Mouse (Mus musculus) large intestine, adult 2 months (tissue): ENCODE measurements around the gene Cdh22. TPM values are rescaled to one million over a fixed set of nuclear protein-coding genes. Genes with fewer than 3 reads are reported as not detected.

Experiments
- DNase-seq: peaks from one replicate; pipeline ENCODE4 v3.0.0-alpha.2; 2012; ENCODE audit warnings: low read depth, low spot score
- WGBS: fragments of 180-500 bp; shearing (Covaris S2); methylation state at CpG from one replicate; pipeline ENCODE4 v1.1.7; 2018; 5-methylcytosine and 5-hydroxymethylcytosine counted together
- polyA plus RNA-seq: library from polyadenylated mRNA; depleted of rRNA; stranded (reverse); fragments of >200 nt; gene quantifications from 2 replicates; pipeline ENCODE4 v1.2.3, GENCODE M21; 2012; rRNA removed

Cdh22 gene
- 0.11 and 0.12 TPM in 2 replicates for polyA plus RNA-seq

DNA sequence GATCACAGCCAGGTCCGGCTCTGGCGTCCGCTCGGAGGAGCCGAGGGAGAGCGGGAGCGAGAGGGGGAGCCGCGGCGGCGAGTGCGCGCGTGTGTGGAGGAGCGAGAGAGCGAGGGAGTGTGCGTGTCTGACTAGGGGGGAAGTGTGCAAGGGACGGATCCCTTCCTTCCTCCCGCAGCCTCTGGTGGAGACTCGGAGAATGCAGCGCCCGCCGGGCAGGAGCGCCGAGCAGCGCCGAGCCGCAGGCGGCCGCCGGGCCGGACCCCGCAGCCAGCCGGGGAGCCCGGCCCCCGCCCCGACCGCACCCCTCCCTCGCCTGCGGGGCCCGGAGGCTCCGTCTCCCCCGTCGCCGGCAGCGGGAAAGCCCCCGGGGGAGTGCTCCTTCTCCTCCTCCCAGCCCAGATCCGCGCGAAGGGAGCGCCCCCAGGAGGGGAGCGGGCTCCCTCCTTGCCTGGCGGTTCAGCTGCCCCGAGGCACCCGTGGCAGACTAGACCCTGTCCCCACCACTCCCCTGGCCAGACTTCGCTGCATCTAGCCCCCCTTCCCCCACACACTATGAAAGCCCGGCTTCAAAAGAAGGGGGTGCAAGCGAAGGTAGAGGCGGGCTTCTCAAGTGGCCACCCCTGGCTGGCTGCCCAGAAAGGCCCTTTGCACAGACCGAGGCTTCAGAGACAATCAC is at the start of gene Cdh22:
Gene Cdh22 (minus strand): TSS at position 241 of the 679 bp plus-strand sequence.
- no peak for DNase-seq
- WGBS: under 1% methylated on average over 59 of the region's 60 CpGs

DNA sequence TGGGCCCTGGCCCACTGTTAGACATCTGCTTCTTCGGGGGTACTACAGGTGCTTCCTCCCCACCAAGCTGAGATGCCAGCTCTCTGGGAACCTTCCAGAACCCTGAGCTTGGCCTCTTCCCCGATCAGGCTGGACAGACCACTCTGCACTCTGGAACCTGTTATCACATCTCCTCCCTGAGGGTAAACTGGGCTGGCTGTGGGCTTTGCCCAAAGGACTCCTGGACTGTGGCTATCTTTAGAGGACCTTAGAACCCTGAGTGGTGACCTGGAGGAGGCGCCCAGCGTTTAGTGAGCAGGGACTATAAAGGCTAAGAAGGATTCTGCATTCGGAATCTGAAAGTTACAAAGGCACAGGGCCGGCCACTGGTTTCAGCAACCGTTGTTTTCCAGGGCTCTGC is 49.7 kb upstream of the Cdh22 start:
- 86% methylated on average over 7 of the region's 7 CpGs for WGBS

DNA sequence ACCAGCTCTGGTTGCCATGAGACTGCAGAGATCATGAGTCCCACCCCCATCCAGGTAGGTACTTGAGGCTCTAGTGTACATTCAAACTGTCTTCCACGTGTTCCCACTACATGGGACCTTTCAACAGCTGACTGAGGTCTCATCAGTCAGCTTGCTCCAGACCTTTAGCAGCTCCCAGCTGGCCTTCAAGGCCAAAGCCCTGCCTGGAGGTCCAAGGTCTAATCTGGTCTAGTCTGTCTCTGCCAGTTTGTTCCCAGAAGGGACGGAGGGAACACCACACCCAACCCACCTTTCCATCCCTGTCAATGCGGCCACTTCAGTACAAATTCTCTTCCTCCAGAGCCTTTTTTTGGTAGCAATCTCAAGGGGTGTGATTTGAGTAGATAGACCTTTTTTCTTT is 49.0 kb upstream of the Cdh22 start:
- 76% methylated on average over 3 of the region's 3 CpGs for WGBS
- DNase-seq: no peak

More for the DNA sequence above, 49.7 kb upstream of the Cdh22 start:
- no peak for DNase-seq

DNA sequence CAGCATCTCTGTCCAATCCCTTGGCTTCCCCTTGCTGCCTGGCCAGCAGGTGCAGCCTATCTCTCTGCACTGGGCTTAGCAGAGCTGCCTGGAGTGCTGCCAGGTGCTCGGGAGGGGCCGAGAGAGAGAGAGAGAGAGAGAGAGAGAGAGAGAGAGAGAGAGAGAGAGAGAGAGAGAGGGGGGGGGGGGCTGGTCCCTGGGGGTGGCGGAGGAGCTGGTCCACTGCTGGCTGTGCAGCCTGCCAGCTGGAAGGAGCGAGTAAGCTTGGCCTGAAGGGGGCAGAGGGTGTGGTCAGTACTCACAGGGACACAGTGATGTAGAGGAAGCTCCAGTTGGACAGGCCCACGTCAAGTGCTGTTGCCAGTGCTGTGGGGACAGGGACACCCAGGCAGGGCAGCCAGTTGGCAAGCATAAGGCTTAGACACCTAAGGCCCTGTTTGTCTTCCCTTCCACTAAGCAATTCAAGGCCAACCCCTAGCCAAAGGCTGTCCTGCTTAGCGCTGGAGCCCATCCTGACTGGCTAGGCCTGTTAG is 47.2 kb upstream of the Cdh22 start:
- no peak for DNase-seq

DNA sequence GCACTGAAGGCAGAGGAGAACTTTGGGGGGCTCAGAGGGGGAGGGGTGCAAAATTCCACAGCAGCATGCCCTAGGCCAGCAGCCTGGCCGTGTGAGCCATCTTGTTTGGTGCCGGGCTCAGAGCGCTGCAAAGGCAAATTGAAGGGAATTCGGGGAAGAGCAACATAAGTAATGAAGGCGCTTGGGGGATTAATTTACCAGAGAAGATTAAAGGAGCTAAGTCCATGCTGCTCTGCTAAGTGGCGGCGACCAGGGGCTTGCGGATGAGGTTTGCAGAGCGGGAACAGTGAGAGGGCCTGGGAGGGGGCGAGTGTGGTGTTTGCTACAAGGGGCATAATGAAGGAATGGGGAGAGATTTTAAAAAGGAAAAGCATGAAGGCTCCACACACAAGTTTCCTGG is 44.7 kb upstream of the Cdh22 start:
- DNase-seq: no peak
- WGBS: 86% methylated on average over 10 of the region's 10 CpGs

More for the DNA sequence above, 47.2 kb upstream of the Cdh22 start:
- 33% methylated on average over 6 of the region's 6 CpGs for WGBS

DNA sequence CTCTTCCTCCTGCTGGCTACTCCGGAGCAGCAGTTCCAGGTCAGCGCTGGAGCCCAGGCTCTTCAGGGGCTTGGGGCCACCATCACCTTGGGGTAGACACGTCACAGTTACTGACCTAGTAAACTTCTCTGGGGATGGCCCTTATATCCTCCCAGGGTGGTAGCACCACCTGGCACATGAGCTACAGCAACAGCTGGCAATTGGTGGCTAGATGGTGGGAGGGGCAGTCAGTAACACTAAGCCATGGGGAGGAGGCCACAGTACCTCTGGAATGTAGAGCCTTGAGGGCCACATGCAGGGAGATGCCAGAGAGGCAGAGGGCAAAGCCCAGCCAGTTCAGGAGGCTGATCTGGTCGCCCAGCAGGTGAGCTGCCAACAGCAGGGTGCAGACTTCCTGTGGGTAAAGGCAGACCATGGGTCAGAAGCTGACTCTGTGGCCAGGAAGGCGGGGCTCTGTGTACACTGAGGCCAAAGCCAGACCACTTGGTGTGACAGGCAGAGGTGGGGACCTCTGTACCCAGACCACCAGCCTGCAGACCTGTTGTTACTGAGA is 42.6 kb upstream of the Cdh22 start:
- no peak for DNase-seq
- WGBS: 80% methylated on average over 5 of the region's 5 CpGs

DNA sequence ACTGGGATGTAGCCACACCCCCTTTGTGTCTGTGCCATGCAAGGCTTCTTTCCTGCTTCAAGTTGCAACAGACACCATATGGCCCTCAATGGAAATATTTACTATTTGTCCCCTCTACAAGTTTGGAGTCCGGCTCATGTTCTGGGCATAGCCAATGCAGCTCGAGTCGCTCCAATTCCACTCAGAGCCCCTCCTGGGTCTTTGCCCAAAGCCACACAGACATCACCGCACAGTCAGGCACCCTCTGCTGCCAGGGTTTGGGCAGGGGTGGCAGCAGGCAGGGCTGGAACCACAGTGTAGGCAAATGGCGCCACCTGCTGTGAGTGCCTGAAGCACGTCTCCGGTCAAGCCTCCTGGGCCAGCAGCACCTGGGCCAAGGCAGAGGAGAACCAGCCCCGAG is 41.2 kb upstream of the Cdh22 start:
- 28% methylated on average over 8 of the region's 8 CpGs for WGBS
- DNase-seq: no peak

DNA sequence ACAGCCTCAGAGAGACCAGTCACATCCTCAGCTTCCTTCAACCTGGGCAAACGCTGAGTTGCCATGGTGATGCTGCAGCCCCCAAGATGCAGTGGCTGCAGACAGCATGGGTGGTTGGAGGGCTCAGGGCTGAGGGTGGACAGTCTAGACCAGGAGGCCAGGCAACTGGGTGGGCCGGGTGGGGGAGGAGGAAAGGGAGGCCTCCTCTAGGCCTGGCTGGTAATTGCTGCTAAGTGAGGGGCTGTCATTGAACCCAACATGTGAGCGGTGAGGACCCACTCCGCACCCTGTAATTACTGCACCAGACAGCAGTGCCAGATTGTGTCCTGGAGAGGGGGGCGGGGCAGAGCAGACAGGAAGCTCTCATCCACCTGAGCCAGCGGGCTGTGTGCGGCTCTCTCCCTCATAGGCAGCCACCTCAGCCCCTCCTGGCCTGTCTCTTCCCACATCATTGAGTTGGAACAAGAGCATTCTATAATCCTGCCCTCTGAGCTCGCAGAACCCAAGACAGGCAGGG is 40.5 kb upstream of the Cdh22 start:
- 42% methylated on average over 8 of the region's 8 CpGs for WGBS
- no peak for DNase-seq

DNA sequence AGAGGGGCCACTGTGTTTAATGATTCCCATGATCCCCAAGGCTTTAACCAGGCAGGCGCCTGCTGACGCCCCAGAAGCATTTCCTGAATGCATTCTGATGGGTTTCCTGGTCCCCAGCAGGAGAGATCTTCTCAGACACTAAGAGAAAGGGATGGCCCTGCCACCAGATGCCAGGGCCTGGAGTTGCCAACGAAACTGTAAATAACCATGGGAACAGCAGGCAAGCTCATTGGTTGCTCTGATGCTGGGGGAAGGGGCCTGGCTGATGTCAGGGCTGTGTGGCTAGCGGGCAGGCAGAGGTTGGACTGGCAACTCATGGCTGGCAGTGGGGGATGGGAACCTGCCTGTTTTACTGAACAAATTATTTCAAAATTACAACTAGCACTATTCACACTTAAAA is 38.9 kb upstream of the Cdh22 start:
- DNase-seq: no peak
- 43% methylated on average over 4 of the region's 4 CpGs for WGBS

DNA sequence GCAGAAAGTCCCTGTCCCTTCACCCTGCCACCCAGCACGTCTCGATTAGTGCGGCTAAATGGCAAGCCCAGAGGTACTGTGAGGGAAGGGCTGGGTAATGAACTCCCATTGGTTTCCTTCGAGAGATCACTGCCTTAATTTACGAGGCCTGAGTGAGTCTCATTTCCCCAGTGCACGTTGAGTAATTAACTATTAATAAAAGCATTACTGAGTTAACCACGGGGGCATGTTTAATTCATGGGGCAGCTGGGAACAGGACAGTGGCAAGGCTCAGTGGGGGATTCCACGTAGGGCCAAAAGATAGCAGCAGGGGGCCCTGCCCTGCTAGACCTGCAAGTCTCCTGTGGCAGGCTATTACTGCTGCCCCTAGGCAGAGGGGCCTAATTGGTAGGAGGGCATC is 36.7 kb upstream of the Cdh22 start:
- DNase-seq: no peak
- 24% methylated on average over 8 of the region's 8 CpGs for WGBS

DNA sequence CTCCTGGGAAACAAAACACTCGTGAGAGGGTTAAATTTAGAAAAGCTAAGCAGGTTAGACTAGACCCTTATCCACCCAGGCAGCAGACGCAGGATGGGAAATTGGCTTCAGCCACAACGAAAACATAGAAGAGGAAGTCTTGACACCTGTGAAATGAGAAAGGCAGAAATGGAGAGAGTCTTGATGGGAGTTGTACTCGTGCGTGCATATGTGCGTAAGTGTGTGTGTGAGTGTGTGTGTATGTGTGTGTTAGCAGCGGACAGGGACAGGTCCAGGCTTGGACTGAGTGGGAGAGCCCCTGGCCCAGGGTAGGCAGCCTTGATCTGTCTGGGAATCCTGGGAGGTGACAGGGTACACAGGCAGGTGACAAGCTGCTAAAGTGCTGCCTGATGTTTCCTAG is 36.2 kb upstream of the Cdh22 start:
- WGBS: 43% methylated on average over 7 of the region's 7 CpGs
- no peak for DNase-seq

DNA sequence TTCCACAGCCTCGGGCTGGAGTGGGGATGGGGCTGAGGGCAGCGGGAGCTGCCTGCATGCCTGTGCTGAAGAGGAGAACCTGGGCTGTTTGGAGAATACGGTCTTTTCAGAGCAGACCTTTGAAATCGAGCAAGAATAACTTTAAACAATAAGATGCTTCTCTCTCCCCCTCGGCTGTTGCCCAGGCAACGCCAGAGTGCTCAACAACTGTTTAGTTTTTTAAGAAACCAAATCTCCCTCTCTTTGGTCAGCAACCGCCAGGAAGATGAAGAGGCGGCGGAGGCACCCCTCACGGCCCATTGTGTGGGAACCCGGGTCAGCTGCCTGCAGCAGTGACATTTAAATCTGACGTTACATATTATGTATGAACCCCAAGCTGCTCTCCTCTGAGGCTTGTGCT is 32.1 kb upstream of the Cdh22 start:
- DNase-seq: no peak
- WGBS: 27% methylated on average over 12 of the region's 12 CpGs

DNA sequence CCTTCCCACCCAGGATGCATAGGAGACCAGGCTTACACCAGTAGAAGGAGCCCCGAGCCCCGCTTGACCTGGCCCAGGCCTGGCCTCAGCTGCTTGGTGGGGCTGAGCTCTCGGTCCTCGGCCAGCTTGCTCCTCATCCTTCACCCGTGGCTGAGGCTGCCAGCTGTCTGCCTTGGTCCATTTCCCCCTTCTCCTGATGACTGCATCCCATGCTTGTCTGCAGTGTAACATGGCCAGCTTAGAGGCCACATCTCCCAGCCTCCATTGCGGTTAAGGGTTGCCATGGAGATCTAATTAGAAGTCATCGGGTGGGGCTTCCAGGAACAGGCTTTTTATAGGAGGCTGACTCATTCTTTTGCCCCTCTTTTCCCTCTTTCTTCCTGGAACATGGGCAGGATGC is 29.2 kb upstream of the Cdh22 start:
- 53% methylated on average over 7 of the region's 7 CpGs for WGBS
- DNase-seq: no peak

DNA sequence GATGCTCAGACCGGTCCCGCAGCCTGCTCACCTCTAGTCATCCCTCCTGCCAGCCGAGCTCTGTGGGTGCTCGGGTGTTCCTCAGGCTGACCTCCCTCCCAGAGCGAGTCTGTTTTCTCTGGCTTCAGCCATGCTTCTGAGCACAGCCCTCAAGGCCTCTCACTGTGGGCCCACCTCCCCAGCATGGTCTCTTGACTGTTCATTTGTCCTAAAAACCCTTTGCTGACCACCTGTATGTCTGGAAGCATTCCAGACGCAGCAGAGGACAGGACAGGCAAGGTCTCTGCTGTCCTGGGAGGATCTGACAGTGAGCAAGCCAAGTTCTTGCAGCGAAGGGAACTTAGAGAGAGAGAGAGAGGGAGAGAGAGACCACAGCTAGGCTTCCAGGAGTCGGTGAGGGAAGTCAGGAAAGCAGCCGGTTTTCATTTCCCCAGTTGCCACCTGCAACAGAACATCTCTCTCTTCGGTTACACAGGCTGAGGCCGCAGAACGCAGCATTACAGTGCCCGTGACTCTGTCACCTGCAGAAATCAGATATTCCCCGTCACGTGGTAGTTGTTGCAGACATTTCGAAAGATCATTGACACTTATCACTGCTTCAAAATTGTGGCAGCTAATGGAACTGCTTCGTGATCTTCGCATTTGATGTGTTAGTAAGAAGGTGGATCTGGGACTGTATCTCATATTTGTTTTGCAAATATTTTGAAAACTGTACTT is 27.8 kb upstream of the Cdh22 start:
- DNase-seq: no peak
- WGBS: 62% methylated on average over 18 of the region's 18 CpGs

DNA sequence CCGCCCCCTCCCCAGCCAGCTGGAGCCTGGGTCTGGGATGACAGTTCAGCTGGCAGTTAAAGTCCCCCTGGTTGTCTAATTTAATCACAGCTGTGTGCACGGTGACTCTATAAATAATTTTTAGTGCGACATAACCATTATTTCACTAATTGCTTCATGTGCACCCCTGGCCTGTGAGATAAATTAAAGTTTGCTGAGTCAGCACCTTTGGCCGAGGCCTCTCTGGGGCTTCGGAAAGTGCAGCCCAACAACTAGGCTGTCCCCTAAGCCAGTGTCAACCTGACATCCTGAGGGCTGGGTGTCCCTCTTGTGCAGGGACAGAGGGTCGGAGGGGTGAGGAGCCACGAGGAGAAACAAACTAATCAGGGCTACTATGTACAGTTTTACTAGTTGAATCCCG is 25.2 kb upstream of the Cdh22 start:
- WGBS: 68% methylated on average over 8 of the region's 8 CpGs
- no peak for DNase-seq

DNA sequence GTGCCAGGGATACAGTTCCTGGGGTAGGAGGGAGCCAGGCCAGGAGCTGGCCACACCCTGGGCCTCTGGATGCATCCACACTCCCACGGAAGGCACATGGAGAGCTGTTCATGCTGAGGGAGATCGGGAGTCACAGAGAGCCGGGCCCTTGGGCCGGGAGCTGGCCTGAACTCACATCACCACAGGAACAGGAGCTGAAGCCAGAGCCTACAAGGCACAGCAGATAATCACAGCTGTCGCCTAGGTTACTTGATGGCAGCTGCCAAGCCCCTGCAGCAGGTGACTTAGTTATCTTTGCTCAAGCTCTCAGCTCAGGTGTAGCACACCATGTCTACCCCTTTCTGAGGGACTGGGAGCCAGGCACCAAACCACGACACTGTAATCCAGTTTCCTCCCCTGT is 23.7 kb upstream of the Cdh22 start:
- WGBS: 60% methylated on average over 6 of the region's 6 CpGs
- no peak for DNase-seq

DNA sequence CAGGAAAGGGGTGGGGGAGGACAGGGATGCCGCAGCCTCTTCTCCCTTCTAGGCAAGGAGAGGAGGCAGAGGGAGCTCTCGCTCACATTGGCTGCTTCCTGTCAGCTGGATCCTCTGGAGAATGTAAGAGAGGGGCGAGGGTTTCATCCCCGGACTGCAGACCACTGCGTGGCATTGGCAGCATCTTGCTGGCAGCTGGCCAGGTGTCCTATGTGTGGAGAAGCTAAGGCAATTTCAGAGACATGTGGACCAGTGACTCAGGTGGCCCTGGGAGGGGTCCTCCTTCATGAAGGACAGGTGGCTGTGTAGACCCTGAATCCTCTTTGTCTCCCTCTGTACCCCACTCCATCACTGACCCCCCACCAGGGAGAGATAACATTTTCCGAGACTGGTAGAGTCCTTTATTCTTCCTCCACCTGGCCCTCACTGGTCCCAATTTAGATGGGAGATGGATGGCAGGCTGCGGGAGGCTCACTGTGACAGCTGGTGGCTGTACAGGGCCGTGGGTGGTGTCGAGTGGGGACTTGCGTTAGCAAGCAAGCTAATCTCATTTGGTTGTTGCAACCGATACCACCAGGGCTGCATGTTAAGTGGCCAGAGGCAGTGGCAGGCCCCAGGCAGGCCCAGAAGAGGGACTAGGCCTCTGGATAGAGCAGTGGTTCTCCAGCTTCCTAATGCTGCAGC is 22.6 kb upstream of the Cdh22 start:
- no peak for DNase-seq
- 54% methylated on average over 11 of the region's 11 CpGs for WGBS

DNA sequence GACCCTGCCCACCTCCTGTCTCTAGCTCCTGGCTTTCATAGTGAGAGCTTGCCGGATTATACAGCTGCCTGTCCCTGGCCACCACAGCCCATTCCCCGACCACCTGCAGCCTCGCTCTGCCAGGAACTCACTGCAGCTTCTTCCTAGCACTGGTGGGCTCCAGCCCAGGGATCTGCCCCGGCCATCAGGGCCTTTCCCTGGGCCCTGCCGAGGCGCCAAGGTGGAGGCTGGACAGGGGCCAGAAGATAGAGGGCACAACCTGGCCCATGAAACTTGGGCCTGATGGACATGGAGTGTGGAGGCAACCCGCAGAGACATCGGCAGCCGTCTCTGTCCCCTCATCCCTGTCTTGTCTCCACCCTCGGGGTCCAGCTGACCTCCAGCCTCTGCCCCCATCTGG is 21.6 kb upstream of the Cdh22 start:
- 69% methylated on average over 10 of the region's 10 CpGs for WGBS
- DNase-seq: no peak

DNA sequence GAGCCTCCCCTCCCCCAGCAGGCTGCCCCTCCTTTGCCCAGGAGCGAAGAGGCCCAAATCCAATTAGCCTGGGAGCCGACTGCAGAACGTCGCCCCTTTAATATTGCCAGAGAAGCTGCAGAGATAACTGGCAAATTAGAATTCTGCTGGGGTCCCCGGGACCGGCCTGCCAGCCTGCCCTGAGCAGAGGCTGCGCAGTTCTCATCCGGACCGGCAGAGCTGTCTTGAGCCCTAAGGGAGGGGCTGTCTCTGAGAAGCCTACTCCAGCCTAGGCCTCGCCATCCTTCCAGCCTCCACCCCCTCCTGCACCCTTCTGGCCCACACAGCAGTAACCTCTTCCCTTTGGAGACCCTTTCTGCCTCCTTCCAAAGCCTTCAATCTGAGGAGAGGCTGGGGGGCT is 19.2 kb upstream of the Cdh22 start:
- 14% methylated on average over 10 of the region's 10 CpGs for WGBS
- DNase-seq: no peak

DNA sequence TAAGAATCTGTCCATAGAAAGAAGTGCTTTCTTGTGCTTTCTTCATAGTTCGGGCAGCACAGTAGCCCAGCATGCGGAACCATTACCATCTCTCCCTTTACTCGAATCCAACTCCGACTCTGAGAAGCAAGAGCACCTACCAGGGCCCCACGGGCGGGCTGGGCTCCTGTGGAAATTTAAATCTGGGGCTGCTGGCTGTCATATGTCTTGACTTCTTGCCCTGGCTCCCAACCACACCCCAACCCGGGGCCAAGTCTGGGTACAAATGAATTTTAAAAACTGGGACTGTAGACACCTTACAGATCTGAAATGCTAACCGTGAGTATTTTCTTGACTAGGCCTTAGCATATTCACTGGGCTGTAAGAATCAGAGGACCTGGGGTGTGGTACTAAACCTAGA is 18.6 kb upstream of the Cdh22 start:
- DNase-seq: no peak
- 75% methylated on average over 8 of the region's 8 CpGs for WGBS
